Mouse (Mus musculus) megakaryocyte, embryonic 14.5 days (primary cell): ENCODE measurements around the gene Zfp13.

Experiments used
- FLI1 ChIP-seq: IDR thresholded peaks from 2 replicates; pipeline ENCODE4 v1.6.1; 2012; ENCODE audit warnings: low read length, inconsistent platforms, mixed read lengths
- GATA1 ChIP-seq: IDR thresholded peaks from 3 replicates; pipeline ENCODE4 v1.6.1; 2012; ENCODE audit warnings: mixed read lengths, low read length, inconsistent platforms, borderline replicate concordance

DNA sequence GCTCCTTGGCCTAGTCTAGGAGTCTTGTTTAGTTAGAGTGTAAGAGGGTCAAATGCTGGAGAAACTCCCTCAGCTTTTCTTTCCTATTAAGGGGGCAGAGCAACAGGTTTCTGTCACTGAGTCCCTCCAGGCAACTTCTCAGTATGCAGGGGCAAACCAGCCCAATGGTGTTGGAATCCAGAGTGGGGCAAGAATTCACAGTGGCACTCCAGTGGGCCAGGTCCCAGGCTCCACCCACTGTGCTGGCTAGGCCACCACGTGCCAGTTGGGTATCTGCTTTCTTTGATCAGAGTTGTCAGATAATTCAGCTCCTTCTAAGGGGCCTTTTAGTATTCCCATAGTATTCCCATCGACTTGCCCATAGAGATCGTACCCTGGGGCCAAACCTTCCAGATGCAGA lies 59.2 kb downstream of the Zfp13 start:
- TF ChIP-seq GATA1 (no peak), FLI1 (no peak)
